Mouse (Mus musculus) spleen, adult 18-20 months (tissue): ENCODE results near the gene H2-Ke6.
A peak's percentile ranks its signal among the peaks of the same experiment; 100 is the strongest.

ENCODE experiments used
- DNase-seq, 2 experiments: peaks; one replicate each; pipeline ENCODE4 v3.0.0; 2022; ENCODE audit warnings: mixed read lengths in 2 of 2

The H2-Ke6 gene

DNA sequence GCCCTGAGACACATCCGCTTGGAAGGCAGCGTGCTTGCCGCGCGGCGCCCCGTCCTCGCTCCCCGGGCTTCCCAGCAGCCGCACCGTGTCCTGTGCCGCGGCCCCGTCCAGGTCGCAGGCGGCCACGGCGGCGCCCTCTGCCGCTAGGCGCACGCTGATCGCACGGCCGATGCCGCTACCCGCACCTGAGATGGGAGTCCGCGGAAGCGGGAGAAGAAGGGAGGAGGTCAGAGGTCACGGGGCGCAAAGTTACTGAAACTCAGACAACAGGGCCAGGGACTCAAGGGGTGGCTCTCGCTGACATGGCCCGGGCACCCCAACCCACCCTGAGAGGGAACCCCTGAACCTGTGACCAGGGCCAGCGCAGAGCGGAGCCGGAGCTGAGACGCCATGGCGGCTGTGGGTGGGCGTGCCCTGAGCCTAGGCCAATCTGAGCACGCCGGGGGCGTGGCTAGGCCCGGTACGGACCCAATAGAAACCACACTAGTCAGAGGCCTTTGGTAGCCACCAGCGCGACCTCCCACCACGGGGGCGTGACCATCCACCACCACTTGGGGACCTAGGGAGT, at the start of gene H2-Ke6:
TSS of gene H2-Ke6 (minus strand) at position 405 of the 568 bp plus-strand sequence.
- DNase-seq: peak; percentile 88 to 93

- peak; percentile 32 to 74 for DNase-seq
Measured at GRCm38 (mm10) chr17:34077549-34077948, 49.7 kb upstream of the H2-Ke6 start.

DNA sequence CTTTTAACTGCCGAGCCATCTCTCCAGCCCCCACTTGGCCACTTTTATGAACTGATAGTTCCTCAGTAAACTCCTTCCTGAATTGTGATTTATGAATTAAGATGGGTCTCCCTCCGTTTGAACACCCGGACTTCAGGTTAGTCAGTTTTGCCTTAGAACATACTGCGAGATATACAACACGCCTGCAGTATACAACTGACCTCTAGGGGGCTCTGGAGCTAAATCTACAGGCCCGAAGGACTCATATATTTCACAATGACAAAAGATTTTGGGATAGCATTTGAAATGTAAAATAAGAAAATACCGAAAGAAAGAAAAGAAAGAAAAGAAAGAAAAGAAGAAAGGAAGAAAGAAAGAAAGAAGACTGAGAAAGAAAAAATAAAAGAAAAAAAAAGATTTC, 47.4 kb upstream of the H2-Ke6 start:
- peak; percentile 37 to 83 for DNase-seq

DNA sequence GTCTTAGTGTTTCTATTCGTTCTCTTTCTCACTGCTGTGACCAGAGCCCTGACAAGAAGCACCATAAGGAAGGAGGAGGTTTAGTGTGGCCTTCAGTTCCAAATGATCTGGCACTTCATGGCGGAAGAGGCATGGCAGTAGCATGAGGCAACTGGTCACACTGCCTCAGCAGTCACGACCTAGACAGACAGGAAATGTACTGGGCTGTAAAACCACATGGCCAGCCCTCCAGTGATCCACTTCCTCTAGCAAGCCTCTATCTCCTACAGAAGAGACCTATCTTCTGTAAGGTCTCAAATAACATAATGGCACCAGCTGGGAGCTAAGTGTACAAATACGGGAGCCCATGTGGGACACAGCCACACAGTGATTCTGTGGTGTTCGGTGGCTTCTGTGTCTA, 44.2 kb upstream of the H2-Ke6 start:
- DNase-seq: peak in 1 of 2 experiments; percentile 15

GRCm38 (mm10) chr17:34068864-34069263, 41.0 kb upstream of the H2-Ke6 start:
- no peak for DNase-seq

DNA sequence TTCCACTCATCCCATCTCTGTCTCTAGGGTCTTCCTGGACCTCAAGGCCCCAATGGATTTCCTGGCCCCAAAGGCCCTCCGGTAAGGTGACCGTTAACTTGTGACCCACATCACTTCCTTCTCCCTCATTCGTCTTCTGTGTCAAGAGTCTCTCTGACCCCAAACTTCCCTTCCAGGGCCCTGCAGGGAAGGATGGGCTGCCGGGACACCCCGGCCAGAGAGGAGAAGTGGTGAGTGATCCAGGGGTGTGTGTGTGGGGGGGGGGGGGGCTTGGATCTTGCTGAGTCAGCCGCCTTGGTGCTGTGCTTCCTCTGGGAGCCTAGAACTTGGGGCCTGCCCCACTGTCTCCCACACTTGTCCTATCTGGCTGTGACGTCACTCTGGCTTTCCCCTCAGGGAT, 29.4 kb upstream of the H2-Ke6 start:
- no peak for DNase-seq

DNA sequence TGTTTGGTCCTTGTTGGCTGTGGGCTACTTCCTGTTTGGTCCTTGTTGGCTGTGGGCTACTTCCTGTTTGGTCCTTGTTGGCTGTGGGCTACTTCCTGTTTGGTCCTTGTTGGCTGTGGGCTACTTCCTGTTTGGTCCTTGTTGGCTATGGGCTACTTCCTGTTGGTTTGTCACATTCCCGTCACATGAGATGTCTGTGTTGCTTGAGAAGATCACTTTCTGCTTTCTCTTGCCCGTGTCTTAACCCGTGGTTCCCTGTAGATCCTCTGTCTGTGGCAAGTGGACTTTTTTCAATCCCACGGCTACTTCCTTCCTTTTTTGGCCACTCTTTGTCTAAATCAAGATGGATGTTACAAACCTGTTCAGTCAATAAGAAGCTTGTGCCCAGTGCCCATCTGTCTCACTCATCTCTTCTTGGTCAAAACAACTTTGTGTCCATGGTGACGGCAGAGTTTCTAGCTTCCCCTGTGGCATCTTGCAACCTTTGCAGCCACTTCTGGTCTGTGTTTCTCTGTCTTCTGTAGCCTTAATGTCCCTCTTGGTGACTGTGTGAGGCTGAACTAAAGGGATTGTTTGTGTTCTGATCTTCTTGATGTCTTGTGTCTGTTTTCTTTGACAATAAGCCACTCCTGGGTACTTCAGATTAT, 19.7 kb upstream of the H2-Ke6 start:
- no peak for DNase-seq

DNA sequence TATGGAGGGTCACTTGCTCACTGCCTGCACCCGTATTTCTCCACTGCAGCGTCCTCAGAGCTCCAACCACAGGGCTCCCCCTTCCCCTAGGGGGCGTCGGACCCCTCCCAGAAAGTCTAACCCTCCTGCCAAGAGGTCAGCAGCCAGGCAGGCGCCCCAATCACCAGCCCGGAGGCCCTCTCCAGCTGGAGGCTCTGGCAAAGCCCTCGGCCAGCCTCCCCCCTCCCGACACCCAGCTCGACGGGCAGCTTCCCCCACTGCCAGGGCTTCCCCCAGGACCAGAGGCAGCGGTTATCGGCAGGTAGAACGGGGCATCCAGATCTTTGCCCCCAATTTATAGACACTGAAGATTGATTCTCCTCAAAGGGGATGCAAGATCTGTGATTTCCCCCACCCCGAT, 18.1 kb upstream of the H2-Ke6 start:
- DNase-seq: no peak

GRCm38 (mm10) chr17:34039562-34040450, 11.9 kb upstream of the H2-Ke6 start:
- no peak for DNase-seq

- no peak for DNase-seq
Measured at GRCm38 (mm10) chr17:34038878-34039561, 11.2 kb upstream of the H2-Ke6 start, which contains the start of gene Col11a2. TSS of gene Col11a2 (plus strand) at chr17:34039437.

GRCm38 (mm10) chr17:34038440-34038839, 10.6 kb upstream of the H2-Ke6 start:
- no peak for DNase-seq

DNA sequence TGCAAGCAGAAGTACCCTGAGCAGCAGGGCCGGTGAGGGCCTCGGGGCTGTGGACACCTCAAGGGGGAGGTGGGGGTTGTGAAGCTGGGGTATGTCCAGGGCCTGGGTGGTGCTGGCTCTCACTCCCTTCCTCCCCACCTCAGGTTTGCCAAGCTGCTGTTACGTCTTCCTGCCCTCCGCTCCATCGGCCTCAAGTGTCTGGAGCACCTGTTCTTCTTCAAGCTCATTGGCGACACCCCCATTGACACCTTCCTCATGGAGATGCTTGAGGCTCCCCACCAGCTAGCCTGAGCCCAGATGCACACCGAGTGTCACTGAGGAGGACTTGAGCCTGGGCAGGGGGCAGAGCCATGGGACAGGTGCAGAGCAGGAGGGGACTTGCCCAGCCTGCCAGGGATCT, 9.4 kb upstream of the H2-Ke6 start:
- DNase-seq: no peak

DNA sequence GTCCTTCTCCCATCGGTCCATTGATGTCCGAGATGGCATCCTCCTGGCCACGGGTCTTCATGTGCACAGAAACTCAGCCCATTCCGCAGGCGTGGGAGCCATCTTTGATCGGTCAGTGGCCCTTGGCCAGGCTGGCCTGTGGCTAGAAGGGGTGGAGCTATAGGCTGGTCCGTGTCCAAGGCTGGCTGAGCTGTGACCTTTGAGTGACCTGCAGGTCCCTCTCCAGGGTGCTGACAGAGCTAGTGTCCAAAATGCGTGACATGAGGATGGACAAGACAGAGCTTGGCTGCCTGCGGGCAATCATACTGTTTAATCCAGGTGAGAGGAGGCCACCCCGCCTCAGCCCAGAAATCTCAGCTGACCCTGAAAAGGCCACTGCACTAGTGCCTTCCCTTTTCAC, 8.8 kb upstream of the H2-Ke6 start:
- no peak for DNase-seq

DNA sequence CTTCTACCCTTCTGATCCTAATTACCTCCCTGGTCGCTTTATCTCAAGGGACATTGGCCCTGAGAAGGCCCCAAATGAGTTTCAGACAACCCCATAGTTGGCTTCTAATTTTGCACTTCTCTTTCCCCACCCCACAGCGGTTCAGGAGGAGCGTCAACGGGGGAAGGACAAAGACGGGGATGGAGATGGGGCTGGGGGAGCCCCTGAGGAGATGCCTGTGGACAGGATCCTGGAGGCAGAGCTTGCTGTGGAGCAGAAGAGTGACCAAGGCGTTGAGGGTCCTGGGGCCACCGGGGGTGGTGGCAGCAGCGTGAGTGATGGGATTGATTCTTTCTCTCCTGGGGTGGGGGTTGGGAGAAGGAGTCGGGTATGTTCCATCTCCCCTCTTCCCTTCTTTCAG, 7.7 kb upstream of the H2-Ke6 start:
- DNase-seq: peak in 1 of 2 experiments; percentile 5

GRCm38 (mm10) chr17:34034064-34034463, 6.2 kb upstream of the H2-Ke6 start:
- DNase-seq: peak; percentile 45 to 71

GRCm38 (mm10) chr17:34033441-34033840, 5.6 kb upstream of the H2-Ke6 start:
- DNase-seq: peak in 1 of 2 experiments; percentile 25

DNA sequence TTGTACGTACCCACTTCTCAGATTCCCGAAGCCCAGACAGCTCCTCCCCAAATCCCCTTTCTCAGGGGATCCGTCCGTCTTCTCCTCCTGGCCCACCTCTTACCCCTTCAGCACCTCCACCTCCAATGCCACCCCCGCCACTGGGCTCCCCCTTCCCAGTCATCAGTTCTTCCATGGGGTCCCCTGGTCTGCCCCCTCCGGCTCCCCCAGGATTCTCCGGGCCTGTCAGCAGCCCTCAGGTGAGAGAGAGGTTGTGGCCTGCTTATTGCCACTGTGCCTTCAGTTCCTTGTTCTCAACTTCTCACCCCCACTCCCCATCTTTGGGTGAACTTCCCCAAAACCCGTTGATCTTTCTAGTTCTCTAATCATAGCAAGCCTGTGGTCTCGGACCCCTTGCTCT, 4.9 kb upstream of the H2-Ke6 start:
- DNase-seq: peak in 1 of 2 experiments; percentile 40

GRCm38 (mm10) chr17:34032174-34032632, 4.3 kb upstream of the H2-Ke6 start:
- peak; percentile 67 to 76 for DNase-seq

- peak; percentile 97 to 98 for DNase-seq
Measured at GRCm38 (mm10) chr17:34031465-34032173, 3.8 kb upstream of the H2-Ke6 start, which contains the start of the genes Slc39a7 and Rxrb. TSS of gene Slc39a7 (minus strand) at chr17:34031682. TSS of gene Rxrb (plus strand) at chr17:34031812.

- no peak for DNase-seq
Measured at GRCm38 (mm10) chr17:34030861-34031326, 3.0 kb upstream of the H2-Ke6 start.

GRCm38 (mm10) chr17:34029890-34030595, 2.2 kb upstream of the H2-Ke6 start:
- DNase-seq: no peak
